Mouse (Mus musculus) heart, adult 8-10 months (tissue): Measurements from ENCODE around the gene Cenpo. TPM values are rescaled to one million over a fixed set of nuclear protein-coding genes. Genes with fewer than 3 reads are reported as not detected.
A peak's percentile ranks its signal among the peaks of the same experiment; 100 is the strongest.

Experiments used
- DNase-seq: peaks from one replicate; pipeline ENCODE4 v3.0.0; 2022; ENCODE audit warnings: low spot score
- total RNA-seq, 4 experiments: library from RNA; stranded (reverse); gene quantifications; 2 replicates each; pipeline ENCODE4 v1.2.4; 2022

Cenpo gene
- total RNA-seq, 4 experiments from 2014 or later: 1.6 to 3.3 (median 2.5) TPM

- DNase-seq: no peak
Measured at GRCm38 (mm10) chr12:4199271-4199670, 34.8 kb downstream of the Cenpo start.

- DNase-seq: no peak
Measured at GRCm38 (mm10) chr12:4198702-4199101, 35.4 kb downstream of the Cenpo start.

- no peak for DNase-seq
Measured at GRCm38 (mm10) chr12:4194643-4195042, 39.5 kb downstream of the Cenpo start.

GRCm38 (mm10) chr12:4193025-4193740, 40.9 kb downstream of the Cenpo start:
- no peak for DNase-seq

GRCm38 (mm10) chr12:4192514-4192913, 41.6 kb downstream of the Cenpo start:
- DNase-seq: no peak

GRCm38 (mm10) chr12:4189060-4189447, 45.0 kb downstream of the Cenpo start:
- DNase-seq: no peak

GRCm38 (mm10) chr12:4188171-4189059, 45.7 kb downstream of the Cenpo start:
- DNase-seq: peak; percentile 82

- no peak for DNase-seq
Measured at GRCm38 (mm10) chr12:4184648-4185047, 49.4 kb downstream of the Cenpo start.

GRCm38 (mm10) chr12:4180507-4180906, 53.6 kb downstream of the Cenpo start:
- no peak for DNase-seq

GRCm38 (mm10) chr12:4179671-4180233, 54.3 kb downstream of the Cenpo start:
- no peak for DNase-seq

GRCm38 (mm10) chr12:4178839-4179238, 55.3 kb downstream of the Cenpo start:
- DNase-seq: no peak

GRCm38 (mm10) chr12:4173108-4173790, 60.8 kb downstream of the Cenpo start:
- no peak for DNase-seq

- DNase-seq: no peak
Measured at GRCm38 (mm10) chr12:4169622-4170021, 64.5 kb downstream of the Cenpo start.

GRCm38 (mm10) chr12:4169058-4169457, 65.0 kb downstream of the Cenpo start:
- no peak for DNase-seq

- no peak for DNase-seq
Measured at GRCm38 (mm10) chr12:4166970-4167369, 67.1 kb downstream of the Cenpo start.

- no peak for DNase-seq
Measured at GRCm38 (mm10) chr12:4162886-4163285, 71.2 kb downstream of the Cenpo start.

- no peak for DNase-seq
Measured at GRCm38 (mm10) chr12:4160322-4160721, 73.8 kb downstream of the Cenpo start.

- no peak for DNase-seq
Measured at GRCm38 (mm10) chr12:4158868-4159632, 75.0 kb downstream of the Cenpo start.

GRCm38 (mm10) chr12:4158179-4158578, 75.9 kb downstream of the Cenpo start:
- DNase-seq: no peak

- no peak for DNase-seq
Measured at GRCm38 (mm10) chr12:4157466-4157865, 76.6 kb downstream of the Cenpo start.

- DNase-seq: peak; percentile 47
Measured at GRCm38 (mm10) chr12:4151969-4152368, 82.1 kb downstream of the Cenpo start.
